Mouse (Mus musculus) liver, adult 2 months (tissue): Measurements from ENCODE around the gene Hist1h4h. TPM values are rescaled to one million over a fixed set of nuclear protein-coding genes. Genes with fewer than 3 reads are reported as not detected.

Experiments used
- DNase-seq: peaks from one replicate; pipeline ENCODE4 v3.0.0-alpha.2; 2011; ENCODE audit warnings: low read depth, low spot score; ENCODE audit errors: extremely low read depth
- H3K27ac ChIP-seq: fragments of 200-500 bp; replicated peaks from 2 replicates; pipeline ENCODE4 v1.5.1; 2012; ENCODE audit warnings: low read depth, mild to moderate bottlenecking, control low read depth, inconsistent platforms, low read length; ENCODE audit not compliant: insufficient read depth
- H3K27me3 ChIP-seq: fragments of 200-500 bp; 2 replicates; pipeline ENCODE4 v1.6.1; 2012; ENCODE audit warnings: mild to moderate bottlenecking, moderate library complexity, low read length, inconsistent platforms; ENCODE audit not compliant: control insufficient read depth, insufficient read depth
- H3K36me3 ChIP-seq: fragments of 200-500 bp; 2 replicates; pipeline ENCODE4 v1.6.1; 2012; ENCODE audit warnings: low read length, inconsistent platforms; ENCODE audit not compliant: control insufficient read depth, insufficient read depth
- H3K4me1 ChIP-seq: fragments of 200-500 bp; 2 replicates; pipeline ENCODE4 v1.6.1; 2011; ENCODE audit warnings: low read length; ENCODE audit not compliant: control insufficient read depth, insufficient read depth
- H3K4me3 ChIP-seq: fragments of 200-500 bp; 2 replicates; pipeline ENCODE4 v1.5.1; 2011; ENCODE audit warnings: low read depth, mild to moderate bottlenecking, control low read depth, low read length, moderate library complexity; ENCODE audit not compliant: insufficient read depth
- H3K79me2 ChIP-seq: fragments of 200-500 bp; 2 replicates; pipeline ENCODE4 v1.6.1; 2012; ENCODE audit warnings: inconsistent platforms, mild to moderate bottlenecking, low read length, moderate library complexity; ENCODE audit not compliant: control insufficient read depth, insufficient read depth
- H3K9ac ChIP-seq: fragments of 200-500 bp; 2 replicates; pipeline ENCODE4 v1.6.1; 2012; ENCODE audit warnings: low read depth, mild to moderate bottlenecking, control low read depth, inconsistent platforms, low read length
- CTCF ChIP-seq: fragments of 200-500 bp; IDR thresholded peaks from 2 replicates; pipeline ENCODE4 v1.5.1; 2011; ENCODE audit warnings: low read depth, low read length, control low read depth
- POLR2A ChIP-seq: fragments of 200-500 bp; IDR thresholded peaks from 2 replicates; pipeline ENCODE4 v1.6.1; 2011; ENCODE audit warnings: low read length, control low read depth; ENCODE audit not compliant: insufficient read depth; ENCODE audit errors: extremely low read depth
- WGBS: fragments of 180-500 bp; shearing (Covaris S2); methylation state at CpG from one replicate; pipeline ENCODE4 v1.1.7; 2018; 5-methylcytosine and 5-hydroxymethylcytosine counted together
- polyA plus RNA-seq: library from polyadenylated mRNA; depleted of rRNA; stranded (reverse); fragments of >200 nt; gene quantifications from 2 replicates; pipeline ENCODE4 v1.2.3, GENCODE M21; 2012
- total RNA-seq: library from RNA; depleted of rRNA; stranded (reverse); fragments of >200 nt; gene quantifications from 2 replicates; pipeline ENCODE4 v1.2.3, GENCODE M21; 2014

The Hist1h4h gene
- total and polyA plus RNA-seq, 2 experiments, result 8.5 to 706 TPM

DNA sequence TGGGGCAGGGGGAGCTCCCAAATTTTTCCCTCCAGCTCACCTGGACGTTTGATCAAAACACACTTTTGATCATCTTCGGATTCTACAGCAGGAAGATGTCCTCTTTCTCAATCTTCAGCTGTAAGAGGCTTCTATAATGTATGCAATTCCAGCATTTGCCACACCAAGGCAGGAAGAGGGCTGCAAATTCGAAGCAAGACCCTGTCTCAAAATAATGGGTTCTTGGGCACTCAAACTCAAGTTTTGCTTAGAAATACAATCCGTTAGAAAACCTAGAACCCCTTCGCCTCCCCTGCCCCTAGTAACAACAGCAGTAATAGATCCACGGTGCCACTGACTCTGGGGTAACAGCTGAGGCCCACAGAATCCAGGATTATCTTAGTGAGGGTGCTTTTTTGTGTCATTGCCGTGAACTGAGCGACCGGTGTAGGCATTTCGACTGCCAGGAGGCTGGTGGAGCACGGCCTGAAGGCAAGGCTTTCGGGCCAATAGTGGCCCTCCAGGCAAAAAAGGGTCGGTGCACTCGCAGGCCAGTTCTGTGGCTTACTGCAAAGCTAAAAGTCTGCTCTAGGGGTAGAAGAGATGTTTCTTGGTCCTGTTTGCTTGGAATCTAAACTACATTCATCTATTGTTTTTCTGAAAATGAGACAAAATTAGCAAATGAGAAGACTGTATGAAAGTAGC lies 25.0 kb upstream of the Hist1h4h start:
- H3K4me3 ChIP-seq, result peak overlapping the region; percentile 60
- DNase-seq, result no peak
- H3K27me3 ChIP-seq, result no peaks in the 10 kb centered on the region
- H3K27ac ChIP-seq, result no peak overlapping the region
- peak overlapping the region; percentile 34; the same call in 1 of the 2 replicates for H3K9ac ChIP-seq
- TF ChIP-seq POLR2A (no peak), CTCF (no peak)
- no peaks in the 10 kb centered on the region for H3K36me3 ChIP-seq
- no peaks in the 10 kb centered on the region; the same call in 1 of the 2 replicates for H3K4me1 ChIP-seq
- H3K79me2 ChIP-seq, result no peaks in the 10 kb centered on the region
- 30% methylated on average over 14 of the region's 14 CpGs for WGBS

DNA sequence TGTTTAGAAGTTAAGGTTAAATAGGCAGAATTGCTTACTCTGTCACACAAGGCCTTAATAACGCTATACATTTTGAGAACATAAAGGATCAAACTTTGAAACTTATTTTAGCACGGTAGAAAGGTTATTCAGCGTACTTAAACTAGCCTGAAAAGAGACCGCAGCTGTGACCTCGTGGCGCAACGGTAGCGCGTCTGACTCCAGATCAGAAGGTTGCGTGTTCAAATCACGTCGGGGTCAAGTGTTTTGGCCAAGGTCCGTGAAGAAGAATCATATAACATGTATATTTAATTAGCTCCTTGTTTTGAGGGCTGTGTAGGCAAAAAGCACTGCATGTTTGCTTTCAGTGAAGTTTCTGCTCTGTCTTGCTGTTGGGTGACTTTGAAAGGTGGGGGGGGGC lies 24.5 kb upstream of the Hist1h4h start:
- no peaks in the 10 kb centered on the region for H3K79me2 ChIP-seq
- H3K4me1 ChIP-seq, result no peaks in the 10 kb centered on the region; the same call in 1 of the 2 replicates
- H3K4me3 ChIP-seq, result peak overlapping the region; percentile 60; the same call in 1 of the 2 replicates
- no peaks in the 10 kb centered on the region for H3K36me3 ChIP-seq
- WGBS, result 29% methylated on average over 13 of the region's 13 CpGs
- no peak for TF ChIP-seq POLR2A
- TF ChIP-seq CTCF, result no peak
- peak; percentile 77 for DNase-seq
- no peak overlapping the region for H3K27ac ChIP-seq
- H3K27me3 ChIP-seq, result no peaks in the 10 kb centered on the region
- H3K9ac ChIP-seq, result no peak overlapping the region

DNA sequence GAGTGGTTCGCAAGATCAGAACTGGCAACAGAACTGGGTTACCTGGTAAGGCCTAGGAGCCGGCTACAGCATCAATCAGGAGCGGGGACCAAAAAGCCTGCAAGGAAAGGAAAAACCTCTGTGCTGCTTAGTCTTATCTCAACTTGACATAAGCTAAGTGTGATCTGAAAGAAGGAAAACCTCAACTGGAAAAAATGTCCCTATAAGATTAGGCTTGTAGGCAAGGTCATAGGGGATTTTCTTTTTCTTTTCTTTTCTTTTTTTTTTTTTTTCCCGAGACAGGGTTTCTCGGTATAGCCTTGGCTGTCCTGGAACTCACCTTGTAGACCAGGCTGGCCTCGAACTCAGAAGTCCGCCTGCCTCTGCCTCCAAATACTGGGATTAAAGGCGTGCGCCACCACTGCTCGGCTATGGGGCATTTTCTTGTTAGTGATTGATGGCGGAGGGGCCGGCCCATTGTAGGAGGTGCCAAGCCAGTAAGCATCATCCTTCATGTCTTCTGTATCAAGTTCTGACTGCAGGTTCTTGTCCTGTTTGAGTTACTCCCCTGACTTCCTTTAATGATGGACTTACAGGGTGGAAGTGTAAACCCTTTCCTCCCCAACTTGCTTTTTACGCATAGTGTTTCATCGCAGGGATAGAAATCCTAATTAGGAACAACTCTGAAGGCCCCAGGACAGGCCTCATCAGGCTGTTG lies 23.9 kb upstream of the Hist1h4h start:
- H3K9ac ChIP-seq, result no peak overlapping the region
- WGBS, result 57% methylated on average over 14 of the region's 14 CpGs
- no peaks in the 10 kb centered on the region for H3K36me3 ChIP-seq
- TF ChIP-seq CTCF (no peak), POLR2A (no peak)
- no peak overlapping the region for H3K27ac ChIP-seq
- DNase-seq, result no peak
- H3K4me1 ChIP-seq, result no peaks in the 10 kb centered on the region; the same call in 1 of the 2 replicates
- no peaks in the 10 kb centered on the region for H3K79me2 ChIP-seq
- H3K27me3 ChIP-seq, result no peaks in the 10 kb centered on the region
- no peak overlapping the region for H3K4me3 ChIP-seq

DNA sequence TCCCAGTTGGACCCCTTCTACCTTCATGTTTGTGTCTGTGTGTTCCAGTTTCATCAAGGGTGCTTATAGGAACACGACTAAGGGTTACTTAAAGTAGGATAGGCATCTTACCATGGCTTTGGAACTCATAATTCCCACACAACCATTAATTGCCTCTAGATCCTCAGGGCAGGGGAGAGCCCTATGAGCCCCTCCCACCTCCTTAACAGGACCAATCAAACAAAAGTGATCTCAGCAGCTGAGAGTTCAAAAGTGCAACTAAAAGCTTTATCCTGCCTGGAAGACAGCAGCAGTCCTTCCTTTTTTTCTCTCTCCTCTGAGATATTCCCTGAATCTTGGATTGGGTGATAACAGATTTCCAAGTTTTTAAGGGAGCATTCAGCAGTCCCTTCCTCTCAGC lies 20.7 kb upstream of the Hist1h4h start:
- DNase-seq, result no peak
- Histone ChIP-seq H3K4me3 (no peak overlapping the region), H3K9ac (no peak overlapping the region), H3K27ac (no peak overlapping the region), H3K36me3 (no peaks in the 10 kb centered on the region), H3K4me1 (no peaks in the 10 kb centered on the region; the same call in 1 of the 2 replicates), H3K27me3 (no peaks in the 10 kb centered on the region), H3K79me2 (no peaks in the 10 kb centered on the region)
- no peak for TF ChIP-seq CTCF
- TF ChIP-seq POLR2A, result no peak
- 59% methylated on average over 1 of the region's 1 CpGs for WGBS

DNA sequence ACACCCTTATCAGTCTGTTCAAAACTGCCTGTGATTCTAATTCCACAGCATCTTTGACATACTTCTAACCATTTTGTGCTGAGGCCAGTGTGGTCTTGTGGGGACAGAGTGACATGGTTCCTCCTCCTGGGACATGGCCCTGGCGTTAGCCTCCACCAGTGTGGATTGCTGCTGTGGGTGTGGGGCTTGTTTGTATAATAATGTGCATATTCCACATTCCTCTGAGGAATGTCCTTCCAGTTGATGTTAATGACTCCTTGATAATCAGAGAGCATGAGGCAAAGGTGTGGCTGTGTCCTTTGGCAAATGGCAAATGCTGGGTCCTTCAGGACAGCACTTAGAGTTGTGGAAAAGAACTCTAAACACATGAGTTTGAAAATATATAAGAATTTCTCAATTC lies 17.3 kb upstream of the Hist1h4h start:
- DNase-seq, result no peak
- Histone ChIP-seq H3K4me1 (peaks cover 2% of the 10 kb centered on the region; the same call in 1 of the 2 replicates), H3K4me3 (no peak overlapping the region), H3K27ac (no peak overlapping the region), H3K27me3 (no peaks in the 10 kb centered on the region), H3K36me3 (no peaks in the 10 kb centered on the region), H3K79me2 (no peaks in the 10 kb centered on the region), H3K9ac (no peak overlapping the region)
- 97% methylated on average over 1 of the region's 1 CpGs for WGBS
- no peak for TF ChIP-seq POLR2A
- TF ChIP-seq CTCF, result no peak

DNA sequence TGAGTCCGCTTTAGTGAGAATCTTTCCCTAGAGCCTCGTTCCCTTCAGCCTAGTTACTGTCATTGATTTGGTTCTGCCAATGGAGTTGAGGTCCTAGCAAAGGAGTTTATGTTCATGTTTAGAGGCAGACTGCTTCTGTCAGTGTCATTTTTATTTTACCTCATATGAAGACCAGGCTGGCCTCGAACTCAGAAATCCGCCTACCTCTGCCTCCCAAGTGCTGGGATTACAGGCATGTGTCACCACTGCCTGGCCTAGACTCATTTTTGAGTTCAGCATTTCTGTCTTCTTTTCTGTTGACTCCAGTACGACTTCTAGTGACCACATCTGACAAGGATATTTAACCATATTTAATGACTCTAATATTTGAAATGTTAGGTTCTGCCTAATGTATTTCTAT lies 15.6 kb upstream of the Hist1h4h start:
- H3K79me2 ChIP-seq, result no peaks in the 10 kb centered on the region
- WGBS, result 84% methylated on average over 5 of the region's 5 CpGs
- H3K27me3 ChIP-seq, result no peaks in the 10 kb centered on the region
- no peak overlapping the region for H3K27ac ChIP-seq
- no peak overlapping the region for H3K4me3 ChIP-seq
- H3K4me1 ChIP-seq, result peaks cover 2% of the 10 kb centered on the region; the same call in 1 of the 2 replicates
- H3K36me3 ChIP-seq, result no peaks in the 10 kb centered on the region
- DNase-seq, result no peak
- no peak for TF ChIP-seq POLR2A
- TF ChIP-seq CTCF, result no peak
- H3K9ac ChIP-seq, result no peak overlapping the region
